Mouse (Mus musculus): Measurements from ENCODE around the gene Rln3. TPM values are rescaled to one million over a fixed set of nuclear protein-coding genes. Genes with fewer than 3 reads are reported as not detected.

Rln3 gene
- polyA plus RNA-seq (2014; fragmentation: Nextera tagmentation; extraction: Ambion mirVana): 1.2 TPM in 1 of 2 replicates, not detected in the other

DNA sequence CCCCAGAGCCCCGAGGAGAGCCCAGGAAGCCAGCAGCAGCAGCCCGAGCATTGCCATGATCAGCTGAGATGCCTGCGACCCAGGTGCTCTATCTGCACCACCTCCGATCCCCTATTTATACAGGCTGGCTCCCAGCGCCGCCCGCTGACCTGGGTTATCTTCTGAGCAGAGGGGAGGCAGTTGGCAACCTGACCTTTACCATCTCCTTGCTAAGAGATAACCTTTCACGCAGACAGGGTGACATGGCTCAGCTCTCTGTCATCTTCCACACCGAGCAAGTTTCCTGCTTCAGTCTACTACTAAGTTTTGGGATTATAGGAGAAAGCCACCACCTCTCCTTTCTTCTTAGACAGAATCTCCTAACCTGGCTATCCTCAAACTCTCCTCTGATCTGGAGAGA is at the start of gene Rln3:
Rln3 (minus strand) TSS at position 101 of the 400 bp plus-strand sequence.
- H3K9ac ChIP-seq (replicated peaks; ENCODE audit: low read length): no peak within 1 kb of the TSS
- WGBS: 10% methylated on average over 9 of the region's 9 CpGs

DNA sequence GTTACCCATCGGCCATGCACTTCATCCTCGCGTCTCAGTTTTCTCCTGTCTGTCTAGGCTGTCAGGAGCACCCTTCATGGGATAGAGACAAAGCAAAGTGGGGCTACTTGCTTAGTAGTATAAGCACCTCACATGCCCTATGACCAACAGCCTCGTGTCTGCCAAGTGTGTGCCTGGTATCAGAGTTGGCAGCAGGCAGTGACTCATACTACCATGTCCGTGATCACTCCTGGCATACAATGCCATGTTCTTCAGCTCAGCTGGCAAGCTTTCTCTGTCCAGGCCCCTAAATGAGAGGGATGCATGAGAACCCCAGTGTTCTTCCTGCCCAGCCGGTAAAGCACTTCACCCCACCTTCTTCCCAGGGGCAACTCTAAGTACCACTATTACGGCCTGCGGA is 45.8 kb upstream of the Rln3 start:
- Histone ChIP-seq H3K4me2 (ENCODE audit: low read length) (no peak overlapping the region), H3K9ac (replicated peaks; ENCODE audit: low read length) (no peak overlapping the region), H3K4me3 (replicated peaks; ENCODE audit: low read depth, low read length) (no peak overlapping the region), H3K4me1 (ENCODE audit: control insufficient read depth, insufficient read depth, low read length) (no peaks in the 10 kb centered on the region), H3K27ac (replicated peaks; ENCODE audit: low read depth, low read length) (no peak overlapping the region), H3K36me3 (ENCODE audit: control insufficient read depth, insufficient read depth, low read length) (peaks cover 95% of the 10 kb centered on the region), H3K9me3 (ENCODE audit: control insufficient read depth, low read length) (no peaks in the 10 kb centered on the region), H3K27me3 (ENCODE audit: control insufficient read depth, insufficient read depth, low read length) (no peaks in the 10 kb centered on the region)
- 97% methylated on average over 8 of the region's 8 CpGs for WGBS
- ATAC-seq (ENCODE audit: low FRiP score, low TSS enrichment) (no peak), DNase-seq (no peak)

More for the DNA sequence above, at the start of gene Rln3:
- no peak for ATAC-seq (ENCODE audit: low FRiP score, low TSS enrichment)
- H3K4me3 ChIP-seq (replicated peaks; ENCODE audit: low read depth, low read length): no peak within 1 kb of the TSS
- H3K27ac ChIP-seq (replicated peaks; ENCODE audit: low read depth, low read length): no peak within 1 kb of the TSS
- no peaks in the 10 kb centered on the region for H3K4me1 ChIP-seq (ENCODE audit: control insufficient read depth, insufficient read depth, low read length)
- no peak for DNase-seq
- no peaks in the 10 kb centered on the region for H3K9me3 ChIP-seq (ENCODE audit: control insufficient read depth, low read length)
- no peaks in the 10 kb centered on the region for H3K36me3 ChIP-seq (ENCODE audit: control insufficient read depth, insufficient read depth, low read length)
- peaks cover 54% of the 10 kb centered on the region for H3K27me3 ChIP-seq (ENCODE audit: control insufficient read depth, insufficient read depth, low read length)
- 0 out of 2 replicates have a peak within 1 kb of the TSS, but pooled peaks have one; percentile 19 for H3K4me2 ChIP-seq (ENCODE audit: low read length)

DNA sequence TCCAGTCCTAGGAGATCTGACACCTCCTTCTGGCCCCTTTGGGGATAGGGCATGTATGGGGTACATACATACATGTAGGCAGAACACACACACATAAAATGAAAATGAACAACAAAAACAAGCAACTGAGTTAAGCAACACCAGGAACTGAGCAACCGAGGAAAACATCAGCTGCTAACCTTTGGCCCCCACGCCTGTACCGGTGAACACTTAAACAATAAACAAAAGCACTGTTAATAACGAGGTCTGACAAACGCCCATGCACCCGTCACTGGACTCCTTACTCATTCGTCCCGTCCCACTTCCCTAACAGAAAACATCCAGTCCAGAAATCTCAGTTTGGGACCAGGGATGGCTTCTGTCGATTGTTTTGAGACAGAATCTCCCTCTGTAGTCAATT is 44.5 kb upstream of the Rln3 start:
- Histone ChIP-seq H3K27me3 (ENCODE audit: control insufficient read depth, insufficient read depth, low read length) (no peaks in the 10 kb centered on the region), H3K9ac (replicated peaks; ENCODE audit: low read length) (no peak overlapping the region), H3K36me3 (ENCODE audit: control insufficient read depth, insufficient read depth, low read length) (peaks cover 91% of the 10 kb centered on the region), H3K9me3 (ENCODE audit: control insufficient read depth, low read length) (no peaks in the 10 kb centered on the region), H3K4me2 (ENCODE audit: low read length) (no peak overlapping the region), H3K27ac (replicated peaks; ENCODE audit: low read depth, low read length) (no peak overlapping the region), H3K4me1 (ENCODE audit: control insufficient read depth, insufficient read depth, low read length) (no peaks in the 10 kb centered on the region), H3K4me3 (replicated peaks; ENCODE audit: low read depth, low read length) (no peak overlapping the region)
- no peak for ATAC-seq (ENCODE audit: low FRiP score, low TSS enrichment)
- DNase-seq: no peak
- WGBS: 90% methylated on average over 9 of the region's 9 CpGs

- DNase-seq (no peak), ATAC-seq (ENCODE audit: low FRiP score, low TSS enrichment) (no peak)
- Histone ChIP-seq H3K4me3 (replicated peaks; ENCODE audit: low read depth, low read length) (no peak overlapping the region), H3K9ac (replicated peaks; ENCODE audit: low read length) (no peak overlapping the region), H3K27me3 (ENCODE audit: control insufficient read depth, insufficient read depth, low read length) (no peaks in the 10 kb centered on the region), H3K4me1 (ENCODE audit: control insufficient read depth, insufficient read depth, low read length) (no peaks in the 10 kb centered on the region), H3K36me3 (ENCODE audit: control insufficient read depth, insufficient read depth, low read length) (peaks cover 93% of the 10 kb centered on the region), H3K9me3 (ENCODE audit: control insufficient read depth, low read length) (no peaks in the 10 kb centered on the region), H3K27ac (replicated peaks; ENCODE audit: low read depth, low read length) (no peak overlapping the region), H3K4me2 (ENCODE audit: low read length) (no peak overlapping the region)
- 97% methylated on average over 14 of the region's 14 CpGs for WGBS
These were observed 43.0 kb upstream of the Rln3 start for GRCm38 (mm10) chr8:84087821-84088220.

DNA sequence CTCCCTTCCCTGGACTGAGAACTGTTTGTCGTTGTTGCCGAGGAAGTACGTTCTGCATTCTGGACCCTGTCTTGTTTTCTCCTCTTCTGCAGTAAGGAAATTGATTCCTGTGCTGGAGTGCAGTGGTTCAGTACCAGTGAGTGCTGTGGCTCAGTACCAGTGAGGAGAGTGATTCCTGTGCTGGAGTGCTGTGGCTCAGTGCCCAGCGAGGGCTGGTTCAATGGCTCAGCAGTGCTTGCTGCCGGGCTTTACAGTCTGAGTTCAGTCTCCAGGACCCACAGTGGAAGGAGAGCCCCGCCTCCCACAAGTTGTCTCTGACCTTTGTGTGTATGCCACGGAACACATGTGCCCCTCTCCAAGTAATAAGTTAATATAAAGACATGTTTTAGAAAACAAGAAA is 42.4 kb upstream of the Rln3 start:
- Histone ChIP-seq H3K4me2 (ENCODE audit: low read length) (no peak overlapping the region), H3K36me3 (ENCODE audit: control insufficient read depth, insufficient read depth, low read length) (peaks cover 93% of the 10 kb centered on the region), H3K27me3 (ENCODE audit: control insufficient read depth, insufficient read depth, low read length) (no peaks in the 10 kb centered on the region), H3K4me3 (replicated peaks; ENCODE audit: low read depth, low read length) (no peak overlapping the region), H3K9me3 (ENCODE audit: control insufficient read depth, low read length) (no peaks in the 10 kb centered on the region), H3K27ac (replicated peaks; ENCODE audit: low read depth, low read length) (no peak overlapping the region), H3K4me1 (ENCODE audit: control insufficient read depth, insufficient read depth, low read length) (no peaks in the 10 kb centered on the region), H3K9ac (replicated peaks; ENCODE audit: low read length) (no peak overlapping the region)
- DNase-seq: no peak
- no peak for ATAC-seq (ENCODE audit: low FRiP score, low TSS enrichment)
- WGBS: 92% methylated on average over 7 of the region's 7 CpGs

- Histone ChIP-seq H3K36me3 (ENCODE audit: control insufficient read depth, insufficient read depth, low read length) (peaks cover 92% of the 10 kb centered on the region), H3K9me3 (ENCODE audit: control insufficient read depth, low read length) (no peaks in the 10 kb centered on the region), H3K27me3 (ENCODE audit: control insufficient read depth, insufficient read depth, low read length) (no peaks in the 10 kb centered on the region), H3K4me1 (ENCODE audit: control insufficient read depth, insufficient read depth, low read length) (no peaks in the 10 kb centered on the region), H3K4me3 (replicated peaks; ENCODE audit: low read depth, low read length) (no peak overlapping the region), H3K4me2 (ENCODE audit: low read length) (no peak overlapping the region), H3K9ac (replicated peaks; ENCODE audit: low read length) (no peak overlapping the region), H3K27ac (replicated peaks; ENCODE audit: low read depth, low read length) (no peak overlapping the region)
- DNase-seq (no peak), ATAC-seq (ENCODE audit: low FRiP score, low TSS enrichment) (no peak)
- WGBS: 29% methylated on average over 42 of the region's 42 CpGs
These were observed 39.7 kb upstream of the Rln3 start for GRCm38 (mm10) chr8:84084341-84085115.

DNA sequence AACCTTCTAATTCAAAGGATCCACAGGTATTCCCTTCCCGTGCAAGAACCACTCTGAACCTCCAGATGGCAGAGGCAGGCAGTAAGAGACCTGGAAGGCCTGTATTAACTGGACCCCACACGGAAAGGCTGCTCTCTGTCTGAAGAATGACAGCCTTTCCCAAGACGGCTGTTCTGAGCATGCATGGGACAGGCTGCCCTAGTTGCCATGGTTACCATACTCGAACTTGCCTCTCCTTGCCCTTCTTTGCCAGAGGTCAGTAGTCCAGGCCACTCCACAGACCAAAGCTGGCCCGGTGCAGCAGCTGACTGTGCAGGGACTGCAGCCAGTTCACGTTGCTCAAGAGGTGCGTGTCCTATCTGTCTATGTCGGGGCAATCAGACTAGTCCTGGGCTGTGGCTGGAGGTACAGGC is 39.0 kb upstream of the Rln3 start:
- no peak for ATAC-seq (ENCODE audit: low FRiP score, low TSS enrichment)
- H3K9ac ChIP-seq (replicated peaks; ENCODE audit: low read length): no peak overlapping the region

GRCm38 (mm10) chr8:84079206-84079605 is 34.4 kb upstream of the Rln3 start:
- Histone ChIP-seq H3K4me1 (ENCODE audit: control insufficient read depth, insufficient read depth, low read length) (no peaks in the 10 kb centered on the region), H3K4me3 (replicated peaks; ENCODE audit: low read depth, low read length) (no peak overlapping the region), H3K27me3 (ENCODE audit: control insufficient read depth, insufficient read depth, low read length) (no peaks in the 10 kb centered on the region), H3K9me3 (ENCODE audit: control insufficient read depth, low read length) (no peaks in the 10 kb centered on the region), H3K27ac (replicated peaks; ENCODE audit: low read depth, low read length) (no peak overlapping the region), H3K4me2 (ENCODE audit: low read length) (no peak overlapping the region), H3K9ac (replicated peaks; ENCODE audit: low read length) (no peak overlapping the region), H3K36me3 (ENCODE audit: control insufficient read depth, insufficient read depth, low read length) (peaks cover 85% of the 10 kb centered on the region)
- 88% methylated on average over 5 of the region's 5 CpGs for WGBS
- DNase-seq (no peak), ATAC-seq (ENCODE audit: low FRiP score, low TSS enrichment) (no peak)

More for the DNA sequence above, 39.0 kb upstream of the Rln3 start:
- Histone ChIP-seq H3K4me2 (ENCODE audit: low read length) (no peak overlapping the region), H3K27ac (replicated peaks; ENCODE audit: low read depth, low read length) (no peak overlapping the region), H3K4me3 (replicated peaks; ENCODE audit: low read depth, low read length) (no peak overlapping the region), H3K36me3 (ENCODE audit: control insufficient read depth, insufficient read depth, low read length) (peaks cover 90% of the 10 kb centered on the region), H3K4me1 (ENCODE audit: control insufficient read depth, insufficient read depth, low read length) (no peaks in the 10 kb centered on the region), H3K9me3 (ENCODE audit: control insufficient read depth, low read length) (no peaks in the 10 kb centered on the region), H3K27me3 (ENCODE audit: control insufficient read depth, insufficient read depth, low read length) (no peaks in the 10 kb centered on the region)
- DNase-seq: peak; percentile 53
- WGBS: 13% methylated on average over 8 of the region's 8 CpGs

- Histone ChIP-seq H3K9me3 (ENCODE audit: control insufficient read depth, low read length) (no peaks in the 10 kb centered on the region), H3K27me3 (ENCODE audit: control insufficient read depth, insufficient read depth, low read length) (no peaks in the 10 kb centered on the region), H3K4me1 (ENCODE audit: control insufficient read depth, insufficient read depth, low read length) (peaks cover 11% of the 10 kb centered on the region), H3K36me3 (ENCODE audit: control insufficient read depth, insufficient read depth, low read length) (peaks cover 62% of the 10 kb centered on the region), H3K4me2 (ENCODE audit: low read length) (no peak overlapping the region), H3K27ac (replicated peaks; ENCODE audit: low read depth, low read length) (no peak overlapping the region), H3K9ac (replicated peaks; ENCODE audit: low read length) (no peak overlapping the region), H3K4me3 (replicated peaks; ENCODE audit: low read depth, low read length) (no peak overlapping the region)
- ATAC-seq (ENCODE audit: low FRiP score, low TSS enrichment) (no peak), DNase-seq (no peak)
- WGBS: 91% methylated on average over 3 of the region's 3 CpGs
These were observed 32.0 kb upstream of the Rln3 start for GRCm38 (mm10) chr8:84076849-84077248.

All from midbrain, embryonic 14.5 days (tissue).